Mouse (Mus musculus) spleen, adult 2 months (tissue): ENCODE results near the gene Hinfp. TPM values are rescaled to one million over a fixed set of nuclear protein-coding genes. Genes with fewer than 3 reads are reported as not detected.

Source experiments
- DNase-seq, 2 experiments: peaks; one replicate each; pipeline versions ENCODE4 v3.0.0 to v3.0.0-alpha.2; 2012 to 2021; ENCODE audit warnings: low spot score in 2 of 2, low read depth in 1 of 2
- H3K27ac ChIP-seq: fragments of 200-500 bp; 2 replicates; pipeline ENCODE4 v1.5.1; 2012; ENCODE audit warnings: low read length, inconsistent platforms; ENCODE audit not compliant: insufficient read depth
- H3K27me3 ChIP-seq: fragments of 200-500 bp; 2 replicates; pipeline ENCODE4 v1.6.1; 2012; ENCODE audit warnings: mild to moderate bottlenecking, moderate library complexity, low read length, inconsistent platforms; ENCODE audit not compliant: control insufficient read depth, insufficient read depth
- H3K36me3 ChIP-seq: fragments of 200-500 bp; 2 replicates; pipeline ENCODE4 v1.6.1; 2012; ENCODE audit warnings: mild to moderate bottlenecking, low read length, inconsistent platforms; ENCODE audit not compliant: control insufficient read depth, insufficient read depth
- H3K4me1 ChIP-seq: fragments of 200-500 bp; 2 replicates; pipeline ENCODE4 v1.6.1; 2011; ENCODE audit warnings: inconsistent platforms; ENCODE audit not compliant: control insufficient read depth, insufficient read depth, insufficient read length
- H3K4me3 ChIP-seq: fragments of 200-500 bp; 2 replicates; pipeline ENCODE4 v1.5.1; 2011; ENCODE audit warnings: mild to moderate bottlenecking, inconsistent platforms; ENCODE audit not compliant: insufficient read depth, insufficient read length; ENCODE audit errors: extremely low read depth
- CTCF ChIP-seq: fragments of 200-500 bp; IDR thresholded peaks from 2 replicates; pipeline ENCODE4 v1.5.1; 2011; ENCODE audit warnings: mild to moderate bottlenecking, inconsistent platforms; ENCODE audit not compliant: insufficient read depth, insufficient read length, insufficient replicate concordance; ENCODE audit errors: extremely low read depth
- POLR2A ChIP-seq: fragments of 200-500 bp; IDR thresholded peaks from 2 replicates; pipeline ENCODE4 v1.6.1; 2011; ENCODE audit warnings: low read depth, low read length, inconsistent platforms
- WGBS: fragments of 180-500 bp; shearing (Covaris S2); methylation state at CpG from one replicate; pipeline ENCODE4 v1.1.7; 2018; 5-methylcytosine and 5-hydroxymethylcytosine counted together
- polyA plus RNA-seq: library from polyadenylated mRNA; depleted of rRNA; stranded (reverse); fragments of >200 nt; gene quantifications from 2 replicates; pipeline ENCODE4 v1.2.3, GENCODE M21; 2012

The Hinfp gene
- polyA plus RNA-seq, 1 experiment = 25.2 TPM

DNA sequence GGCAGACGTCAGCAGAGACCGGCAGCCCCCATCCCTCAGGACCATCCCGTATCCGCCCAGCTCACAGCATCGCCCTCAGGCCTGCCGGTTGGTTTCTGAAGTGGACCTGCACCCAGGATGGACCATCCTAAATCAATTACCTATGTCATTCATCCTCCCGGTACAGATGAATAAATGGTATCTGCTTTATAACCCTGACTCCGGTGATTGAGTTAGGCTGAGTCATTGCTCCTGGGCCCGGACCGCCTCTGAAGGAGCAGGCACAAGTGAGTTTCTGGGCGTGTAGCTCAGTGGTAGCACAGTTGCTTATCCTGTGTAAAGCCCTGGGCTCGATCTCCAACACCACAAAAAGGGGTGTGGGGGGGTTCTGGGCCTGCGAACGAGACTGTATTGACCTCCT is 44.1 kb downstream of the Hinfp start:
- 86% methylated on average over 14 of the region's 14 CpGs for WGBS
- no peaks in the 10 kb centered on the region for H3K27me3 ChIP-seq
- H3K4me1 ChIP-seq = peaks cover 4% of the 10 kb centered on the region; the same call in 1 of the 2 replicates
- TF ChIP-seq POLR2A (no peak), CTCF (no peak)
- no peak for DNase-seq
- no peak overlapping the region for H3K27ac ChIP-seq
- H3K4me3 ChIP-seq = no peak overlapping the region
- H3K36me3 ChIP-seq = no peaks in the 10 kb centered on the region

DNA sequence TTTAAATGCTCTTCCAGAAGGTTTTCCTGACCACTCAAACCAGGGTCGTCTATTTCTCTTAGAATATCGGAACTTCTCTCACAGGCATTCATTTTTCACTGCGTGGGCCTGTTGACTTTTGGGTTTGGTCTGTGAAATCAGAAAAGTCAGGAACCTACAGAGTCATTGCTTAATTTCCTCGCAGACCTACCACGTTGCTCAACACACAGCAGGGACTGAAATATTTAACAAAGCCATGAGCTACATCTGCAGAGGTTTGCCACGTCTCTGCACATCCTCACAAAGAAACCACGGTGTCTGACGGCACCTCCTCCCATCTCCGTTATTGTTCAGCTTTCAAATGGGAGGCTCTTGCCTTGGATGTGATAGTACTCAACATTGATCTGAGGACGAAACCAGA is 46.5 kb downstream of the Hinfp start:
- H3K36me3 ChIP-seq = no peaks in the 10 kb centered on the region
- 74% methylated on average over 10 of the region's 10 CpGs for WGBS

DNA sequence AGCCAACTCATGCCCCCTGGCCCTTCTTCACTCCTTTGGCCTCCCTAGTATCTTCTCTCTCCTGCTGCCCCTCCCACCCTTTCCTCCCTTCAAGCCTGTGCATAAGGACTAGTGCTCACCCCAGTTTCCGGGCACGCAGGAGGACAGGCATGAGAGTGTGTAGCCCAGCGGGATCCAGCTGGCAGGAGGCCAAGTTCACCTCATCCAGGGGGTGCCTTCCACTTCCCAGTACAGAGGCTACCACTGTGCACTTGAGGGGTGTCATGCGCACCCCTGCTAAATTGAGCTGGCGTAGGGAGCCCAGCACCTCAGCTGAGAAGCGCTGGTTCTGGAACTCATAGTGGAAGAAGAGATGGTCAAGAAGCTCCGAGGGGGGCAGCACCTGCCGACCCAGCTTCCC is 49.3 kb downstream of the Hinfp start:
- H3K4me3 ChIP-seq = no peak overlapping the region
- H3K36me3 ChIP-seq = no peaks in the 10 kb centered on the region
- H3K4me1 ChIP-seq = peaks cover 4% of the 10 kb centered on the region; the same call in 1 of the 2 replicates
- WGBS = 90% methylated on average over 8 of the region's 8 CpGs
- no peak for TF ChIP-seq CTCF
- no peak overlapping the region for H3K27ac ChIP-seq
- H3K27me3 ChIP-seq = no peaks in the 10 kb centered on the region
- DNase-seq = no peak

More for the DNA sequence above, 46.5 kb downstream of the Hinfp start:
- Histone ChIP-seq H3K27ac (no peak overlapping the region), H3K4me1 (peaks cover 4% of the 10 kb centered on the region; the same call in 1 of the 2 replicates), H3K27me3 (no peaks in the 10 kb centered on the region), H3K4me3 (no peak overlapping the region)
- DNase-seq = no peak
- no peak for TF ChIP-seq POLR2A
- TF ChIP-seq CTCF = no peak

DNA sequence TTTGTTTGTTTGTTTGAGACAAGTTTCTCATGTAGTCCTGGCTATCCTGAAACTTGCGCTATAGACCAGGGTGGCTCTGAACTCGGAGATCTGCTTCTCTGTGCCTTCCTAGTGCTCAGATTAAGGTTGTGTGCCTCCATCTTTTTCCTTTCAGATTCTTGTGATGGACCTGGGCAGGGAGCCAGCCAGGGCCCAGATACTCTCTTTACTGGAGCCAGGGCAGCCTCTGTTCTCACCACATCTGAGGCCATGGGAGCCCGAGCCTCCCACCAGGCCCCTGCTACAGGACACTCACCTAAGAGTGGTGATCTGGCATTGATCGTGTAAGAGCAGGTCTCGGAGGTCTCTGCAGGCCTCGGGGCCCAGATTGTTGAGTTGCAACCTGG is 50.3 kb downstream of the Hinfp start:
- DNase-seq = no peak
- Histone ChIP-seq H3K27ac (no peak overlapping the region), H3K4me3 (no peak overlapping the region), H3K4me1 (peaks cover 4% of the 10 kb centered on the region; the same call in 1 of the 2 replicates), H3K27me3 (no peaks in the 10 kb centered on the region), H3K36me3 (no peaks in the 10 kb centered on the region)
- 89% methylated on average over 6 of the region's 6 CpGs for WGBS
- TF ChIP-seq POLR2A = no peak
- no peak for TF ChIP-seq CTCF

DNA sequence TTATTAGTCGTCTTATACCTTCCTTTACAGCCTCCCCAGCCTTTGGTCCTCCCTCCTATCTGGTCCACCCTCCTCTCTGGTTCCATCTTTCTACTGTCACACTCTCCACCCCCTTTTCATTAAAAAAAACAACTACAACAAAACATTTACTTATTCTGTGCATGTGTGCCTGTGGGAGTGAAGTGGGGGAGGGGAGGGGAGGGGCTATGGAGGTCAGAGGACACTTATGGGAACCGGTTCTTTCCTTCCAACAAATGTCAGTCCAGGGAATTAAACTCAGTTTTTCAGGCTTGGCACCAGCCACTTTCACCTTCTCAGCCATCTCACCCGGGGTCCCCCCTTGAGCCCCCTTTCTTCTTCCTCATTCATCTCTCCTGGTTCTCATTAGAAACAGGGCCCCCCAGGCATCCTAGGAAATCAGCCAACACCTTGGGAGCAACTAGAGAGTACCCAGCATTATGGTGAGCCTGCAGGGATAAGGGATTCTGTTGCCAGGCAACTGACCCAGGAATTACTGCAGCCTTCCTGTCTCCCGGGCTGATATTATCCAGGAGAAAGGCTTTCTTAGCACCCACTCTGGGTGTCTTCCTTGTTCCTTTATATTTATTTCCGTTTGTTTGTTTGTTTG is 50.8 kb downstream of the Hinfp start:
- no peak overlapping the region for H3K4me3 ChIP-seq
- H3K27ac ChIP-seq = no peak overlapping the region
- no peaks in the 10 kb centered on the region for H3K36me3 ChIP-seq
- 72% methylated on average over 5 of the region's 5 CpGs for WGBS
- no peaks in the 10 kb centered on the region for H3K27me3 ChIP-seq
- TF ChIP-seq CTCF (no peak), POLR2A (no peak)
- H3K4me1 ChIP-seq = peaks cover 4% of the 10 kb centered on the region; the same call in 1 of the 2 replicates
- no peak for DNase-seq

DNA sequence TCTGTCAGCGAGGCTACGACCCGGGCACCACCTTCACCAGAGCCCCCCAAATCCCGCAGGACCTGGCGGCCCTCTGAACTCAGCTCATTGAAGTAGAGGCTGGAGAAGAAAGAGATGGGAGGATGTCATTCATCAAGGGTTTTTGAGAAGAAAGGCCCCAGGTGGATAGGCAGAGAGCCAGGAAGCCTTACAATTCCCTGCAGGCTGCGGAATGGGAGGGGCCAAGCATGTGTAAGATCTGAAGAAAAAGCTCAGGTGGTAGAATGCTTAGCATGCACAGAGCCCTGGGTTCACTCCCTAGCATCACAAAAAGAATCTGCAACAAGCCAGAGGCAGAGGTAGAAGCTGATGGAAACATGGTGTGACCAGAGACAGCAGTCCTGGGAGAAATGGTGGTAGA is 52.0 kb downstream of the Hinfp start:
- Histone ChIP-seq H3K4me3 (no peak overlapping the region), H3K36me3 (no peaks in the 10 kb centered on the region), H3K27ac (no peak overlapping the region), H3K27me3 (no peaks in the 10 kb centered on the region), H3K4me1 (peaks cover 3% of the 10 kb centered on the region; the same call in 1 of the 2 replicates)
- DNase-seq = no peak
- TF ChIP-seq CTCF (no peak), POLR2A (no peak)
- WGBS = 86% methylated on average over 6 of the region's 6 CpGs

DNA sequence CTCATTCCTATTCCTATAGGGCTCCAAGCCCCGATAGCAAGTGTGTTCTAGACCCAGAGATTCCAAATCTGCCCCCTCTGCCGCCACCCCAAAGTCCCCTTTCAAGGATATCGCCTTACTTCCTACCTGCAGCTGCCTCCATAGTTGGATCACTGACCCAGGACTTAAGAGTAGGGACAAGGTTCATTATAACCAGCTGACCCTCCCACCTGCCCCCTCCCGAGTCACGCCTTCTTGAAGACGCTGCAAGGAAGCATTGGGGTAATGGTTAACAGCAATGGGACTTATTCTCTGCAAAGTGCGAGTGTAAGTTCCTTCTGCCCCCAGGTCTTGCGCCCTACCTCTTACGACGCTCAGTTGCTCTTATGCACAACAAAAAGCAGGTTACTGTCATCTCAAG is 54.2 kb downstream of the Hinfp start, which contains the start of gene Pdzd3:
Gene Pdzd3, minus strand, starts transcription at position 158 of the 400 bp plus-strand sequence.
- H3K36me3 ChIP-seq = no peaks in the 10 kb centered on the region
- H3K4me3 ChIP-seq = no peak within 1 kb of the TSS
- no peaks in the 10 kb centered on the region for H3K4me1 ChIP-seq
- H3K27me3 ChIP-seq = no peaks in the 10 kb centered on the region
- TF ChIP-seq CTCF = no peak
- no peak for TF ChIP-seq POLR2A
- no peak for DNase-seq
- no peak within 1 kb of the TSS for H3K27ac ChIP-seq
- WGBS = 93% methylated on average over 10 of the region's 10 CpGs

DNA sequence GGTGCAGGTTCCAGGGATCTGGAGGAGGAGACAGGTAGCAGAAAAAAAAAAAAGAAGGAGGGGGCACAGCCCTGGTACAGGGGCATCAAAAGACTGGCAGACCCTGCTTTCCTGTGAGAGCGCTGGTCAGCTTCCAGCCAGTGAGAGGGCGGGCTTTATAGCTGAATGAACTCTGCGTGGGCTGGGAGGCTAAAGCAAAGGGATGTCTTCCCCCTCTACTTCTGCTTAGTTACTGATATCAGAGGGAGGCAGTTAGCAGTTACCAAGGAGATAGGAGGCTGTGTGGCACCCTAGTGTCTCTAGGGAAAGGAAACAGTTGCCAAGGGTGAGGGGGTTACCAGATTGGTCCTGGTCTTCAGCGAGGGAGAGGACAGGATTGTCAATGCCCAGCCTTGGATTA is 55.0 kb downstream of the Hinfp start:
- no peaks in the 10 kb centered on the region for H3K36me3 ChIP-seq
- H3K4me1 ChIP-seq = no peaks in the 10 kb centered on the region
- no peak overlapping the region for H3K4me3 ChIP-seq
- TF ChIP-seq CTCF (no peak), POLR2A (no peak)
- no peak for DNase-seq
- H3K27me3 ChIP-seq = no peaks in the 10 kb centered on the region
- no peak overlapping the region for H3K27ac ChIP-seq
- 50% methylated on average over 4 of the region's 4 CpGs for WGBS
